Mouse (Mus musculus) CH12F3 (cell line): Measurements from ENCODE around the gene Mpv17l2.

Source experiments
- in situ Hi-C: fragments of 300-500 bp; cut with MboI; formaldehyde crosslinking; loops from 2 replicates; pipeline ENCODE4 v1.14.3; 2020; ENCODE audit warnings: low sequenced_read_pairs

The Mpv17l2 gene

DNA sequence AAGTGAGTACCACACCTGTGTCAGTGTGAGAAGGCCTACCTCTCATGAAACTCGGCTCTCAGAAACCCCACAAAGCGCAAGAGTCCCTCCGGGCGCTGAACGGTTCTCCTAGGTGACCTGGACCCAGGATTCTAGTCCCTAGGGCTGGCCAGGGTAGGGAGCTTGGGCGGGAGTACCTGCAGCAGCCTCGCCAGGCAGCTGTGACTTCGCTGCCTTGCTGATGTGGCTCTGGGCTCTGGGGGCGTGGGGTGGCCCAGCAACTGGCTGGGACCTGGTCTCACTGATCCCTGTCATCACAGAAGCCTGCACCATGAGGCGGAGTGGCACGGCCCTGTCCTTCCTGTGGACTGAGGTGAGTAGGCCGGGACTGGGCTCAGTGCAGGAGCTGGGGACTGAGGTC is 36.5 kb downstream of the Mpv17l2 start:
- in situ Hi-C loops, result no loop called here

DNA sequence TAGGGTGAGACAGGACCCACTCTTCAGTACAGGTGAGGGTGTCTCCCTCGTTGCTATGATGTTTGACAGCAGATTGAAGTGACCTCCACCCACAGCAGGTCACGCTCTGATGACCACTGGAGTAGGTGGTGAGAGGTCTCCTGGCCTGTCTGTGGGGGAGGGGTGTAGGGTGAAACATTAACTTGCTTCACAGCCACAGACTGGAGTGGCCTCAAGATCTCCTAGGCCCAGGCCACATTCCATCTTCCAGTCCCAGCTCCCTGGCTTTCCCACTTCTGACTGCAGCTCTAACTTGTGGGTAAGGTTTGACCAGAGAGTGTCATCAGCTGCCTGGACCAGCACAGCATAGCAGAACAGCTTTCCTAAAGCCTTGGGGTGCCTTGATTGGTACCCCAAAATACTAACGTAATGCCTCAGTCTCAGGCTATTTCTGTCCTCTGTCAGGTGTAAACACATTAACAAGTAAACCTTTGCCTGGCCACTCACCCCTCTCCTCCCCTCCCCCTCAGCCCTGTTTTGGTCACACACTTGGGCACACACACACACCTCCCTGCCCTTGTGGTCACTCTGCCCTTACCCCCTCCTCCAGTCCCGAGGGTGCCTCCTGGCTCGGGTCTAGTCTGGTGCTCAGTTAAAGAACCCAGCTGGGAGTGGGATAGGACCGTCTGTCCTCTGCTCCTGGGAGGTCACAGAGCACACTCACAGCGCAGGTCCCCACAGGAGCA is 37.1 kb downstream of the Mpv17l2 start, which contains the start of gene Pde4c:
Gene Pde4c (plus strand): TSS at position 235 of the 725 bp plus-strand sequence.
- in situ Hi-C loops, result no loop called here

DNA sequence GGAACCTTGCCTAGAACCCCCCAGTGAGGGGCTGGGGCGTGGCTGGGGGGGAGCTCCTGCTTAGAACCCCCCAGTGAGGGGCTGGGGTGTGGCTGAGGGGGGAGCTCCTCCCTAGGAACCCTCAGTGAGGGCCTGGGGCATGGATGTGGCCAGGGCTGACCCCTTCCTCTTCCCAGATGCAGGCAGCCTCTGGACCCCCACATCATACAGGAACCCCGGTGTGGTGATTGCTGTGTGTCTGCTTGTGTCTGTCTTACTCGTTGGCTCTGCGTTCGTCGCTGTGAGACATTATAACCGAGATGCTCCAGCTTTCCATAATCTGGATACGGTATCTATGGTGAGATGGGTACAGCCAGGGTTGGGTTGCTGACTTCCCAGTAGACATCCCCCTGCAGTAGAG is 39.1 kb downstream of the Mpv17l2 start:
- in situ Hi-C loops, result no loop called here

DNA sequence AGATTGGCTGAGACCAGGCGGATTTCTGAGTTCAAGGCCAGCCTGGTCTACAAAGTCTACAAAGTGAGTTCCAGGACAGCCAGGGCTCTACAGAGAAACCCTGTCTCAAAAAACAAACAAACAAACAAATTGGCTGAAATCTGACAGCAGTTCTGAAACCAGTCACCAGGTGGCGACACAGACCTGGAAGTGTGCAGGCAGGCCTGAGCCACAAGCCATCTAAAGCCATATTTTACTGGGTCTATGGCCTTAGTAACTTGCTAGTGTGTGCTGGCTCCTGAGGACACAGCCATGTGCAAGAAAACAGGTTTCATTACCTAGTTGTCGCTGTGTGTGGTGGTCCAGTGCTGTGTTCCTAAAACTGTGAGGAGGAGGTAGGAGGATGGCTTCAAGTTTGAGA is 40.0 kb downstream of the Mpv17l2 start:
- in situ Hi-C loops, result no loop called here

DNA sequence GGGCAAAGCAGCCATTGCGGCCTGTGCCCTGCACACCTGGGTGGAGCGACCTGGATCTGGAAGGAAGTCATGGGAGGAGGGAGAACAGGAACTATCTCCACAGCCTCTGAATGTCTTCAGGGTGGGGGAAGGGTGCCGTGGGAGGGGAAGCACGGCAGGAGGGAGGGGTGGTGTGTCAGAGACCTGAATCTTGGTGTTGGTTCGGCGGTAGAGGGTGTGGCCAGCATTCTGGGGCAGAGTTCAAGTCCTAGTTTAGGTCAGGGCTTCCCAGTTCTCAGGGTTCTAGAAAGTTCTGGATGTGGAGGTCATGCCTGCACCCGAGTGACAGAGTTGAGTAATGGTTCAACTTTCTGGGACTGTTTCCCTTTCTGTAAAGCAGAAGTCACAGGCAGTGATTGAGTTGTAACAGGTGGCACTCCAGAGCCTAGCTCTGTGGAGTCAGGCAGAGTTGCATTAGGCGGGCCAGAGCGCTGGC is 40.9 kb downstream of the Mpv17l2 start:
- in situ Hi-C loops, result loop anchor here (10.0 kb wide), 1 partner anchor 125 kb away; no protein-coding TSS in a partner anchor

- in situ Hi-C loops, result loop anchor here (10.0 kb wide), 1 partner anchor 127 kb away; no protein-coding TSS in a partner anchor
These were observed 42.4 kb downstream of the Mpv17l2 start, which contains the start of gene Gm3336 for GRCm38 (mm10) chr8:70718297-70718696. Gene Gm3336 (plus strand): TSS chr8:70718543.

DNA sequence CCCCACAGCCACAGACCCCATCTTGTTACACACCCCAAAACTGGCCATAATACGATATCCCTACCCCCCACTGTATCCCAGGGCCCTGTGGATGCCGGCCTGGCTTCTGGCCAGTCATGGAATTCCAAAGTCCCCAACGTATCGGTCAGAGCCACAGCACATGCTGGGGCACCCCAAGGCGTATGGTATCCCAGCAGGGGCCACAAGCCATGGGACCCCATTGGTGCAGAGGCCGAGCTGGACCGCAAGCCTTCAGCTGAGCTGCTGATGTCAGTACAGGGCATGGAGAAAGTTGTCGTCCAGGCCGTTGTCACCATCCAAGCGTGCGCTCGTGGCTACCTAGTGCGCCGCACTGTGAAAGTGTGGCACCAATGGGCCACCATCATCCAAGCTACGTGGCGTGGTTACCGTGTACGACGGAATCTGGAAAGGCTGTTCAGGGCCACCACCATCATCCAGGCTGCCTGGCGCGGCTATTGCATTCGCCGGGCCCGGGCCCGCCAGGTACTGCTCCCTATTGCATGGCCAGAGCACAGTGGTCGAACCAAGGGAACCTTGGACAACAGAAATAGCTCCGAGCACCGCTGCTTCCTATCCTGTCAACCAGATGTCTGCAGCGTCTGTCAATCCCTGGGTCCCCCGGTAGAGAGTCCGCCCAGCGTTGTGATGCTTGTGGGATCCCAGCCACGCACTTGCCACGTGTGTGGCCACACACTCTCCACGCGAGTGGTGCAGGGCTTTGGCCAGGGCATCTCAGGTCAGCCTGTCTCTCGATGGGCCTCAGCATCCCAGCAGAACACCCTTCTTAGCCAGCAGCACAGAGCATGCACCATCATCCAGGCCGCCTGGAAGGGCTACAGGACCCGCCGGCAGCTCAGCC is 44.0 kb downstream of the Mpv17l2 start:
- in situ Hi-C loops, result loop anchor here (10.0 kb wide), 1 partner anchor 128 kb away; no protein-coding TSS in a partner anchor

GRCm38 (mm10) chr8:70715086-70715485 is 45.7 kb downstream of the Mpv17l2 start:
- in situ Hi-C loops, result loop anchor here (10.0 kb wide), 1 partner anchor 130 kb away; no protein-coding TSS in a partner anchor

DNA sequence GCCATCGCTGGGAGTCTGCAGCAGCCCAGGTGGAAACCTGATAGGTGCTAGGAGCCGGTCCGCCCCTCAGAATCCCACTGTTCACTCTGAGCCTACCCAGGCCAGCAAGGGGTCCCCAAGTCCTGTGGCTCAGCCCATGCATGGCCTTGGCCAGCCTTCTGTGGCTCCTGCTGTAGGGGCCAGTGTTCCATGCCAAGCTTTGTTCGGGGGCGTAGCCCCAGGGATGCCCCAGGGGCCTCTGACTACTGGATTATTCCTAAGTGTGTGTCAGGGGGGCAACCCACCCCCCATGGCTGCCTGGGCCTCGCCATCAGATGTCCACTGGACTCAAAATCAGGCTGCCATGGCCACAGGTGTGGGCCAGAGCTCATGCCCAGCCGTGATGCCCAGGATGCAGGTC is 46.8 kb downstream of the Mpv17l2 start:
- in situ Hi-C loops, result loop anchor here (5.0 to 10.0 kb wide), 2 partner anchors 33 to 131 kb away; no protein-coding TSS in a partner anchor

- in situ Hi-C loops, result loop anchor here (5.0 to 10.0 kb wide), 2 partner anchors 36 to 134 kb away; no protein-coding TSS in a partner anchor
These were observed 49.7 kb downstream of the Mpv17l2 start for GRCm38 (mm10) chr8:70711041-70711440.

GRCm38 (mm10) chr8:70710296-70710695 is 50.5 kb downstream of the Mpv17l2 start:
- in situ Hi-C loops, result loop anchor here (5.0 to 10.0 kb wide), 2 partner anchors 37 to 135 kb away; no protein-coding TSS in a partner anchor

- in situ Hi-C loops, result loop anchor here (5.0 to 10.0 kb wide), 2 partner anchors 38 to 135 kb away; no protein-coding TSS in a partner anchor
These were observed 51.0 kb downstream of the Mpv17l2 start for GRCm38 (mm10) chr8:70709794-70710193.
